Mouse (Mus musculus) C2C12 (cell line): ENCODE results near the gene Ube4b.
A peak's percentile ranks its signal among the peaks of the same experiment; 100 is the strongest.

ENCODE experiments used
- CTCF ChIP-seq: IDR thresholded peaks from one replicate; pipeline ENCODE4 v1.5.1; 2011; ENCODE audit not compliant: control insufficient read depth, insufficient read depth, insufficient read length
- MAX ChIP-seq: IDR thresholded peaks from one replicate; pipeline ENCODE4 v1.6.1; 2011; ENCODE audit warnings: mild to moderate bottlenecking, control low read depth
- MYOD1 ChIP-seq: IDR thresholded peaks from one replicate; pipeline ENCODE4 v1.6.1; 2011; ENCODE audit warnings: low read depth; ENCODE audit not compliant: control insufficient read depth, insufficient read length
- MYOG ChIP-seq: IDR thresholded peaks from one replicate; pipeline ENCODE4 v1.6.1; 2011; ENCODE audit not compliant: control insufficient read depth, insufficient read length; ENCODE audit errors: extremely low read depth
- USF1 ChIP-seq: IDR thresholded peaks from one replicate; pipeline ENCODE4 v1.6.1; 2011; ENCODE audit warnings: low read depth, mild to moderate bottlenecking, control low read depth, moderate library complexity

- TF ChIP-seq CTCF (peak; percentile 32), MAX (peak; percentile 29), MYOG (no peak), USF1 (no peak), MYOD1 (no peak)
Observed at GRCm38 (mm10) chr4:149453656-149454055, 27.1 kb upstream of the Ube4b start.
